Mouse (Mus musculus): ENCODE results near the gene Dnm3. TPM values are rescaled to one million over a fixed set of nuclear protein-coding genes. Genes with fewer than 3 reads are reported as not detected.
A peak's percentile ranks its signal among the peaks of the same experiment; 100 is the strongest.

Dnm3 gene
- polyA plus RNA-seq, 1 experiment from 2014 or later: 67.6 TPM

DNA sequence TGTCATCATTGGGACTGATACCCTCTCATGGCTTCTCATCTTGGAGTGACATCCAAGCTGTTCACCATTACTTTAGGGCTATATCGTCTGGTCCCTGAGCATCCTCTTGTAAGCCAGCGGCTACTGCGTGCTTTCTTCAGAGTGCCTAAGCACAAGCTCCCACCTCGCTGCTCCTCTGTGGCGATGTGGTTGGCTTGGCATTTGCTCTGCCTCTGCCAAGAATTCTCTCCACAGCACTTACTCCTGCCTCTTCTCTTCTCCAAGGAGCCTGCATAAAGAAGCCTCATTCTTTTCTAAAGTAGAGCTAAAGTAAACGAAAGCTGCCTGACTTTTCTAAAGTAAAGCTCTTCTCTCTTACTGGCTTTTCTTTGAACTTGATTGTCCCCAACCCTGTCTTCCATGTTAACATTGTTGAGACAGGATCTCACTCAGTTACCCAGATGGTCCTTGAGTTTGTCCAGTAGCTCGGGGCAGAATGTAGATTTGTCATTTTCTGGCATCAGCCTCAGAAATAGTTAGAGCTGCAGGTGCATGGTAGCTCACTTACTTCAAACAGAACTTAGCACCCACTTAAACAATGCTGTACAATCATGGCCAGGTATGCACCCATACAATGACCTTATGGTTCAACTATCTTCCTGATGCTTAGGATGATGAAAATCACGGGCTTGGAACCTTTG lies 396.0 kb downstream of the Dnm3 start:
- H3K9ac ChIP-seq: no peak overlapping the region
- 78% methylated on average over 8 of the region's 8 CpGs for WGBS
- no peak overlapping the region for H3K27ac ChIP-seq
- no peak for ATAC-seq (replicated peaks)
- H3K4me3 ChIP-seq: no peak overlapping the region
- no peaks in the 10 kb centered on the region for H3K27me3 ChIP-seq (replicated peaks)
- no peaks in the 10 kb centered on the region for H3K9me3 ChIP-seq
- no peaks in the 10 kb centered on the region for H3K36me3 ChIP-seq (replicated peaks)
- H3K4me1 ChIP-seq: no peaks in the 10 kb centered on the region
- no peak overlapping the region for H3K4me2 ChIP-seq

DNA sequence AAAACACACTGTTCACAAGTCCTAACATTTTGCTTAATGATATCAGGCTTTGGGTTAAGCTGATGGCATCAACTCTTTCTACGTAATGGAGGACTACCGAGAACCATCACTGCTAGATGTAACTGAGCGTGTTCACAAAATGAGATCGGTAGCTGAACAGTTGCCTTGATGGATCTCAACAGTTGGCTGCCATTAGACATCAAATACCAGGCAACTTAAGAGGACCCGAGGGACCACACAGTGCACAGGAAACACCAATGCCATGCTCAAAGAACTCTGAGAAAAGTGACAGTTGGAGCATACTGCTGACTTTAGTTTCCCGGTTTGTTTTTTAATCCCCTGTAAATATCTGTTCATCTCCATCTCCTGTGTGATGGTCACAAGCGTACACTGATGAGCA lies 397.8 kb downstream of the Dnm3 start:
- 89% methylated on average over 7 of the region's 7 CpGs for WGBS
- Histone ChIP-seq H3K36me3 (replicated peaks) (no peaks in the 10 kb centered on the region), H3K4me1 (no peaks in the 10 kb centered on the region), H3K9me3 (no peaks in the 10 kb centered on the region), H3K27me3 (replicated peaks) (no peaks in the 10 kb centered on the region), H3K9ac (no peak overlapping the region), H3K27ac (no peak overlapping the region), H3K4me2 (no peak overlapping the region), H3K4me3 (no peak overlapping the region)
- no peak for ATAC-seq (replicated peaks)

DNA sequence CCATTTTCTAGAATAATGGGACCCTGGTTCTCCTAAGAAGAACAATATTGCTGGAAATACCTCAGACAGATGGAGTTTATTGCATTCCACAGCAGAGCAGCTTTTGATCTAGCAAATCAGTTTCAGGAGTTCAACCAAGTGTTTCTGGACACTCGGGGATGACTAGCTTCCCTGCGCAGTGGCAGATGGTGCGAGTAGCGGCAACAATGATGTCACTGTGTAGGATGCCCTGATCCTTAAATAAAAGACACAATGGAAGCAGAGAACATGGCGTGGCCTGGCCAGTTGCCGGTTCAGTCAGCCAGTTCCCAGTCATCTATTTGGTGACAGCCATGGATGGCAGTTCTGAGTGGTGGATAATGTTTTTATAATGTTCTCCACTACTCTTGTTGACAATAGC lies 400.4 kb downstream of the Dnm3 start:
- no peak overlapping the region for H3K27ac ChIP-seq

DNA sequence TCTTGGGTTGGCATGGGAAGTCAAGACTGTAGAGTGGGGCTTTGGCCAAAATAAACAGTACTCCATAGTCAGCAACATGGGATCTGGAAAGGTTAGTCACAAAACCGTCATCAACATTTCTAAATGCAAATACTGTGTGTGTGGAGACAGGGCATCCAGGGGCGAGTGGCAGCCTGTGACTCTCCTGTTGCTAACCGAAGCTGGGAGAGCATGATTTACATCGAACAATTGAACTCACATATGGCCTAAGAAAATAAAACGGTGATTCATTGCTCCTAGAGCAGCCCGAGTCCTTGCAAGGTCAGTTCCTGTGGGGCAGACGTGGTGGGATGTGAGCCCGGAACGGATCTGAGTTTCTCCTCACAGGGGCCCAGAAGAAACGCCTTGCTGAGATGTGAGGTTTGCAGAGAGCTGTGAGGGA lies 401.2 kb downstream of the Dnm3 start:
- no peak overlapping the region for H3K4me3 ChIP-seq
- no peak overlapping the region for H3K4me2 ChIP-seq
- H3K27ac ChIP-seq: no peak overlapping the region
- 79% methylated on average over 10 of the region's 10 CpGs for WGBS
- H3K9ac ChIP-seq: no peak overlapping the region
- no peaks in the 10 kb centered on the region for H3K9me3 ChIP-seq
- ATAC-seq (replicated peaks): no peak
- H3K4me1 ChIP-seq: no peaks in the 10 kb centered on the region
- no peaks in the 10 kb centered on the region for H3K36me3 ChIP-seq (replicated peaks)
- no peaks in the 10 kb centered on the region for H3K27me3 ChIP-seq (replicated peaks)

More for the DNA sequence above, 400.4 kb downstream of the Dnm3 start:
- Histone ChIP-seq H3K4me2 (no peak overlapping the region), H3K27me3 (replicated peaks) (no peaks in the 10 kb centered on the region), H3K9ac (no peak overlapping the region), H3K36me3 (replicated peaks) (no peaks in the 10 kb centered on the region), H3K4me3 (no peak overlapping the region), H3K9me3 (no peaks in the 10 kb centered on the region), H3K4me1 (no peaks in the 10 kb centered on the region)
- 72% methylated on average over 6 of the region's 6 CpGs for WGBS
- ATAC-seq (replicated peaks): no peak

DNA sequence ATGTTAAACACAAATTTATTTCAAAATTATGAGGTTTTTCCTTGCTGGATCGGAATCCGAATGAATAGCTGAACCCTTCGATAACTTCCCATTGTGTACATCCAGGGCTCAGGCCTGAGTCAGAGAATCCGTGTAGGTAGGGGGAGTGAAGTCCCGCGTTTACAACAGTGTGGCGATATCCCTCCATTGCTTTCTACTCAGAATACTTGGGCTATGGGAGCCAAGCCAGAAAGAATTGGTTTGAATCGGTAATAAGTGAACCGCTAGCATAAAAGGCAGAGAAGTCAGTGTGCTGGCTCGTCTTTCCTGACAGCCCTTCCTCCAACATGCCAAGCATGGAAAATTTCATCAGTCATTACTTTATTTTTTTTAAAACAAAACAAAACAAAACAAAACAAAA lies 402.0 kb downstream of the Dnm3 start:
- 58% methylated on average over 10 of the region's 10 CpGs for whole genome bisulfite sequencing
- H3K4me1 ChIP-seq: no peaks in the 10 kb centered on the region
- no peaks in the 10 kb centered on the region for H3K27me3 ChIP-seq (replicated peaks)
- no peaks in the 10 kb centered on the region for H3K36me3 ChIP-seq (replicated peaks)
- no peak overlapping the region for H3K9ac ChIP-seq
- ATAC-seq (replicated peaks): no peak
- H3K9me3 ChIP-seq: no peaks in the 10 kb centered on the region
- no peak overlapping the region for H3K4me3 ChIP-seq
- H3K4me2 ChIP-seq: no peak overlapping the region
- 0 out of 2 replicates have a peak overlapping the region, but pooled peaks have one; percentile 11 for H3K27ac ChIP-seq

DNA sequence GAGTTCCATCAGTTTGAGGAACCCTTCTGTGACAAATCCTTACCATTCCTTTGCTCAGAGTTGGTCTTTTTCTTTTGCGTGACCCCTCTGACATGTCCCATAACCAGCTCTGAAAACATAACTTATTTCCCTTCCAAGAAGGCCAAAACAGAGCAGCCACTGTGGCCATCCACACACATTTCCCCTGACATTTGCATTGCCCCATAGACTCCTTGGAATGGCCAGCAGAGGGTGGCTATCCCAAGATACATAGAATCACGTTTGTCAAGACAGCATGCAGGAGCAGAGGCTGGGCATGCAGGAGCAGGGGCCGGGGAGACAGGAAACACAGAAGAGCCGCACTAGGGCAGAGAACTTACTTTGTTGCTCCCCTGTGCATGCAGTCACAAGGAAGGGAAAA lies 402.4 kb downstream of the Dnm3 start:
- no peak overlapping the region for H3K4me3 ChIP-seq
- no peak for ATAC-seq (replicated peaks)
- H3K9me3 ChIP-seq: no peaks in the 10 kb centered on the region
- H3K36me3 ChIP-seq (replicated peaks): no peaks in the 10 kb centered on the region
- H3K4me2 ChIP-seq: no peak overlapping the region
- no peak overlapping the region for H3K9ac ChIP-seq
- H3K4me1 ChIP-seq: no peaks in the 10 kb centered on the region
- 69% methylated on average over 4 of the region's 4 CpGs for whole genome bisulfite sequencing
- H3K27me3 ChIP-seq (replicated peaks): no peaks in the 10 kb centered on the region
- H3K27ac ChIP-seq: 0 out of 2 replicates have a peak overlapping the region, but pooled peaks have one; percentile 11

DNA sequence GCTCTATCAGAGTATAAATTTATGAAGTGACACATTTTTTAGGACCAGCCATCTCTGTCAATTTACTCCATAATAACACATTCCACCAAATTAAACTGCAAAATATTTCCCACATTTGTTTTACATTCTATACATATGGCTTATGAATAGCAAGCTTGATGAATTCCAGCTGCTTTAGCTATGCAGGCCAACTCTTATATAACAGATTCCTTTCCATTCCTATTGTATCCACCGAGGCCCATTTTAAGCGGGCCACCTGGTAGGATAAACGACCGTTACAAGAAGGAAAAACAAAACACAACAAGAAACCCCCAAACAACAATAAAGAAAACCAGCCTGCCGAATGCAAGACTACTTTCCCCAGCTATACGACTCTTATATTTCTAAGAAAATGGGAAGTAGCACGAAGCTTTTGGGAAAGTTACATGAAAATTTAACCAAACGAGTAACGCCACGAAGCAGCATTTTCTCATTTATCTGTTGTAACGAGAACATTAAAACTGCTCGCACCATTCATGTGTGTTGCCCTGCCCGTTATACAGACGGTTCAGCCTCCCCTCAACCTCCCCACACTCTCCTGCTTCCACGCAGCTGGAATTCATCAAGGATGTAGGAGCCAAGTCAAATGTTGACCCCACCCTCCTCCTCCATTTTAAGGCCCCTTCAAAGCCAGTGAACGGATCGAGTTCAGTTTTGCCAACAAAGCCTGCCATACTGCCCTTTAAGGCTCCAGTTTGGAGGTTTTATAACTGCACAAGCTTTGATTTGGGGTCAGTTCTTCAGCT lies 403.0 kb downstream of the Dnm3 start:
- Histone ChIP-seq H3K27me3 (replicated peaks) (no peaks in the 10 kb centered on the region), H3K36me3 (replicated peaks) (no peaks in the 10 kb centered on the region), H3K4me3 (no peak overlapping the region), H3K4me1 (no peaks in the 10 kb centered on the region), H3K27ac (no peak overlapping the region), H3K4me2 (no peak overlapping the region), H3K9ac (no peak overlapping the region), H3K9me3 (no peaks in the 10 kb centered on the region)
- WGBS: 73% methylated on average over 17 of the region's 17 CpGs
- ATAC-seq (replicated peaks): no peak

DNA sequence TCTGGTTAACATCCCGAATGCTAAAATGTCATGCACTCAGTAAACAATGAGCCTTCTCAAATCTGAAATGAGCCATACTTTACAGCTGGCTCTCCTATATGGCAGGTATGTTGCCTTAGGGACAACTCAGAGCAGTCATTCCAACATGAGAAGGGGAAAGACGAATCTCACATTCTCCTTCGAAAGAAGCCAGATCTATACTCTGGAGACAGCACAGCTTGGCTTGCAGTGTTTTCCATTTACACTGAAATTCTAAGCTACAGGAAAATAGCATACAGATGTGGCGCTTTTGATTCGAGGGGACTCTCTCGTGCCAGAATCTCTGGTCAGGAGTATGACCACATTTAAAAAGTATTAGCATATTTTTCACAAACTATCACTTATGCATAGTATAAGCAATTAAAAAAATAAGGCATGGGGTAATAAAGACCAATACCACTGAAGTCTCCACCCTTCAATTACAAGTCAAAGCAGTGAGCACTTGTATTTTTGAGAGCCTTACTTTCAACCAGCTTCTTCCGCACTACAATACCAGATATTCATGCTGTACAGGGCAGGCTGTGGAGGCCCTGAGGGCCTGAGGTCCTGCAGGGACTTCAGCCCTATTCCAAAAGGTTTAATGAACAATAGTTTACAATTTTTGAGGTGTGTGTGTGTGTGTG lies 404.8 kb downstream of the Dnm3 start:
- H3K9me3 ChIP-seq: no peaks in the 10 kb centered on the region
- H3K27ac ChIP-seq: no peak overlapping the region
- no peak for ATAC-seq (replicated peaks)
- H3K9ac ChIP-seq: no peak overlapping the region
- no peak overlapping the region for H3K4me2 ChIP-seq
- H3K4me1 ChIP-seq: no peaks in the 10 kb centered on the region
- 82% methylated on average over 7 of the region's 7 CpGs for WGBS
- H3K27me3 ChIP-seq (replicated peaks): no peaks in the 10 kb centered on the region
- H3K4me3 ChIP-seq: no peak overlapping the region
- no peaks in the 10 kb centered on the region for H3K36me3 ChIP-seq (replicated peaks)

DNA sequence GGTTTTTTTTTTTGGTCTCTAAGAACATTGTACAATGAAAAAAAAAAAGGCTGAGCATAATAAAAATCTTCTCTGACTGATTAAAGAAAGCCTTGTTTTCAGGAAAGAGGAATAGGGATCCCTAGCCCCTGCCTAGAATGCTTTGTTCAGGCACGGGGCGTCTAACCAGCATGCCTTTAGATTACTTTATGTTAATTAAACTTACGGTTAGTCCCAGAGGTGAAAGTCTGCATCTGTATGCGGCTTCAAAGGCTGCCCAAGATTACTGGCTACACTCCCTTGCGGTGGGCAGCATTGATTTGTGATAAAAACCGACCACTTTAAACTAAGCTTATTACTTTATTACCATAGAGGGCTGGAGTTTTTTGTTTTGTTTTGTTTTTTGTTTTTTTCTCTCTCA lies 424.2 kb downstream of the Dnm3 start:
- H3K4me3 ChIP-seq: no peak overlapping the region
- H3K4me1 ChIP-seq: peaks cover 14% of the 10 kb centered on the region
- H3K9me3 ChIP-seq: no peaks in the 10 kb centered on the region
- H3K27me3 ChIP-seq (replicated peaks): no peaks in the 10 kb centered on the region
- peak overlapping the region; percentile 74 for H3K27ac ChIP-seq
- peak; percentile 75 for ATAC-seq (replicated peaks)
- H3K36me3 ChIP-seq (replicated peaks): no peaks in the 10 kb centered on the region
- H3K9ac ChIP-seq: peak overlapping the region; percentile 17; the same call in 1 of the 2 replicates
- peak overlapping the region; percentile 24 for H3K4me2 ChIP-seq
- WGBS: 8% methylated on average over 6 of the region's 6 CpGs

DNA sequence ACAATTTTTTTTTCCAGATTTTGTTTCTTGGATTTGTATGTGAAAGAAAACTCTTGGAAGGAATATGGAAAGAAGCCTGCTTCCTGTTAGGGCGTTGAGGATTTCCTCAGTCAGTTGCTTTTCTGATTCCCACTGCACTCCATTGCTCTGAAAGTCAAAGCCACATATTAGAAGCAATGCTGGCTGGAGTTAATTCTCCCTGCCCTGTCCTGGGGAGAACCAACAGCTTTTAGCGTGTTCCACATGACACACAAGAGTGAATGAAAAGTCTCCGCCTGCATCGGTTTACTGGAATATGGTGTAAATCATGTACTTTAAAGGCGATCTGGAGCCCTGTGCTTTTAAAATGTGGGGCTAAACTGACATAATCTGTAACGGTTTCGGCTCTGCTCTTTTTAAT lies 424.6 kb downstream of the Dnm3 start:
- Histone ChIP-seq H3K9ac (peak overlapping the region; percentile 17; the same call in 1 of the 2 replicates), H3K4me2 (peak overlapping the region; percentile 24), H3K4me3 (no peak overlapping the region), H3K9me3 (no peaks in the 10 kb centered on the region), H3K36me3 (replicated peaks) (no peaks in the 10 kb centered on the region), H3K27me3 (replicated peaks) (no peaks in the 10 kb centered on the region), H3K4me1 (peaks cover 14% of the 10 kb centered on the region), H3K27ac (peak overlapping the region; percentile 74)
- WGBS: 15% methylated on average over 7 of the region's 7 CpGs
- peak; percentile 48; the same call in 1 of the 2 replicates for ATAC-seq (replicated peaks)

DNA sequence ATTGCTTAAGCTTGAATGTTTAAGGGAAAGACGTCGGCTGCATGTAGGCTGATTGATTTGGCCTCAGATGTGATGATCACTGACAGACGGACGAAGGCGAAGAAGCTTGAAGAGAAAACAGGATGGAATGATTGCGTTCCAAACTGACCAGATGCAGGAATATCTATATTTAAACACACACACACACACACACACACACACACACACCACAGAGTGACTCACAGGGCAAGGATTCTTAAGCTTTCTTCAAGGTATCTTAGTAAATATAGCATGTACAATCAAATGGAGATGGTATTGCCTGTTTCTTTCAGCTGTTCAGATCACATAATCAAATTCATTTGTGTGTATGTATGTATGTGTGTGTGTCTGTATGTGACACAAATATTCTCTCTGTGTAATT lies 425.1 kb downstream of the Dnm3 start:
- Histone ChIP-seq H3K9ac (no peak overlapping the region; the same call in 1 of the 2 replicates), H3K27ac (peak overlapping the region; percentile 74; the same call in 1 of the 2 replicates), H3K27me3 (replicated peaks) (no peaks in the 10 kb centered on the region), H3K4me3 (no peak overlapping the region), H3K4me1 (peaks cover 14% of the 10 kb centered on the region), H3K36me3 (replicated peaks) (no peaks in the 10 kb centered on the region), H3K4me2 (no peak overlapping the region), H3K9me3 (no peaks in the 10 kb centered on the region)
- 46% methylated on average over 6 of the region's 6 CpGs for WGBS
- 0 out of 2 replicates have a peak, but pooled peaks have one; percentile 18 for ATAC-seq (replicated peaks)

DNA sequence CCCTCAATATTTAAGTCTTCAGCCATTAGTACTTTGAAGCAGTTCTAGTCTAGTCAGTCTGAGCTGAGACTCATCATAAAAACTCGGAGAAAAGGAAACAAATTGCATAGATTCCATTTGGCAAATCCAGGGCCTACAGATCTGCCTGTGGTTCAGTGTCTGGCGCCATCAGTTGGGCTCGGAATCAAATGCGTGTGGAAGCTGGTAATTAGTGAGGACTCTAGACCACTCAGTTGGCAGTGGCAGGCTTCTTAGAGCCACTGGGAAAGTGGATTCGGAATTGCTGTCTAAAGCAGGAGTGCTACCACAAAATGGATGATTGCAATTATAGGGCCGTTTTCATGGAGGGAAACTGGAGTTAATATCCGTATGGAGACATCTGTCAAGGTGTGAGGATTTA lies 425.7 kb downstream of the Dnm3 start:
- H3K36me3 ChIP-seq (replicated peaks): no peaks in the 10 kb centered on the region
- H3K27me3 ChIP-seq (replicated peaks): no peaks in the 10 kb centered on the region
- H3K9ac ChIP-seq: no peak overlapping the region
- peak; percentile 16; the same call in 1 of the 2 replicates for ATAC-seq (replicated peaks)
- H3K4me2 ChIP-seq: no peak overlapping the region
- H3K27ac ChIP-seq: peak overlapping the region; percentile 74; the same call in 1 of the 2 replicates
- H3K4me3 ChIP-seq: no peak overlapping the region
- WGBS: 63% methylated on average over 7 of the region's 7 CpGs
- no peaks in the 10 kb centered on the region for H3K9me3 ChIP-seq
- H3K4me1 ChIP-seq: peaks cover 14% of the 10 kb centered on the region
